8 mouse cellular contexts compared by ENCODE assay signal in the genomic region with DNA sequence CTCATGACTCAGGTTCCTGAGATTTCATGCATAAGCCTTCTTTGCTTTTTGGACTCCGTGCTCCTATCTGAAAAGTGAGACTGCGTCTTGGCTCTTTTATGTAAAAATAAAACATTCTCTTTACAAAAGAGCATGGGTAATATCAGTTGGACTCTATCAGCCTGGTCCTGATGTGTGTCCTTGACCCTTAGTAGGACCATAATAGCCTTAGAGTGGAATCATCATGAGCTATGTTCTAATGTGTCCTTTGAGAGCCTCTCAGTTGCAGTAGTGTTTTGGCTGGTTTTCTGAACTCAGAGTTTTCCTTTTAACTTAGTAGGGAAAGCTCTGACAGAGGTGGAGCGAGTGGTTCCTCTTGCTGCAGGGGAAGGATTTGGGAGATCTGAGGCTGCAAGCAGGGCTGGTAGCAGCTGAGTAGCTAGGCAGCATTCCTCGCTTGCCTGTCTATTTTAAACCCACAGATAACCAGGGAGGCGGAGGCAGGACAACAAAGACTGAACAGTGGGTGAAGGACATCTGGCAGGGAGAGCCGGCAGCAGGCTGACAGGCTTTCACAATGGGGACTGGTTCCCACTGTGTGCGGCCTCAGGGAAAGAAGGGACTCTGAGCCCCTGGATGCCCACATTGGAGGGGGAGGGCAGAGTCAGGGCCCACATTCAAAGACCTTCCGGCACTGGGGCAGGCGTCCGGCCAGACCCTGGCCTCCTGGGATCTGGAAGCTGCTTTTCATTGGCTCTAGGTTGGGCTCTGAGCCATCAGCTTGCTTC. TPM values are rescaled to one million over a fixed set of nuclear protein-coding genes. Genes with fewer than 3 reads are reported as not detected.
A peak's percentile ranks its signal among the peaks of the same experiment; 100 is the strongest.
DNase-seq lines count a peak whose midpoint lies in the region; ATAC-seq lines count a peak whose summit lies in the region.

No protein-coding gene starts in this region.

- H3K4me2 ChIP-seq in forebrain, embryonic 16.5 days (ENCODE audit: low read length) = no peak overlapping the region
- H3K4me2 ChIP-seq in hindbrain, embryonic 12.5 days (replicated peaks) = no peak overlapping the region
- H3K4me2 ChIP-seq in neural tube, embryonic 15.5 days = no peak overlapping the region

- peak; percentile 93 for ATAC-seq in forebrain, embryonic 16.5 days
- ATAC-seq in hindbrain, embryonic 12.5 days (ENCODE audit: low FRiP score) = peak; percentile 92
- ATAC-seq in neural tube, embryonic 15.5 days (ENCODE audit: low FRiP score) = peak; percentile 69

- H3K27ac ChIP-seq in forebrain, embryonic 16.5 days (ENCODE audit: low read length) = peak overlapping the region; percentile 87
- peak overlapping the region; percentile 83 for H3K27ac ChIP-seq in hindbrain, embryonic 12.5 days
- H3K27ac ChIP-seq in limb, embryonic 10.5 days = peak overlapping the region; percentile 11; the same call in 1 of the 2 replicates
- peak overlapping the region; percentile 77 for H3K27ac ChIP-seq in neural tube, embryonic 15.5 days (replicated peaks)

- no peak overlapping the region for H3K9ac ChIP-seq in forebrain, embryonic 16.5 days (replicated peaks; ENCODE audit: low read depth, low read length)
- H3K9ac ChIP-seq in hindbrain, embryonic 12.5 days = no peak overlapping the region
- H3K9ac ChIP-seq in neural tube, embryonic 15.5 days (replicated peaks) = no peak overlapping the region

- WGBS in forebrain, embryonic 16.5 days = 14% methylated on average over 10 of the region's 10 CpGs
- WGBS in hindbrain, embryonic 12.5 days = 18% methylated on average over 10 of the region's 10 CpGs
- WGBS in limb, embryonic 10.5 days = 51% methylated on average over 10 of the region's 10 CpGs
- 31% methylated on average over 10 of the region's 10 CpGs for WGBS in neural tube, embryonic 15.5 days

- H3K9me3 ChIP-seq in forebrain, embryonic 16.5 days (ENCODE audit: control insufficient read depth, low read length) = no peaks in the 10 kb centered on the region
- H3K9me3 ChIP-seq in hindbrain, embryonic 12.5 days (replicated peaks) = no peaks in the 10 kb centered on the region
- no peaks in the 10 kb centered on the region for H3K9me3 ChIP-seq in limb, embryonic 10.5 days (replicated peaks)
- H3K9me3 ChIP-seq in neural tube, embryonic 15.5 days (replicated peaks) = no peaks in the 10 kb centered on the region

- H3K4me3 ChIP-seq in forebrain, embryonic 16.5 days (replicated peaks; ENCODE audit: low read length) = no peak overlapping the region
- H3K4me3 ChIP-seq in hindbrain, embryonic 12.5 days = no peak overlapping the region
- no peak overlapping the region for H3K4me3 ChIP-seq in limb, embryonic 10.5 days
- no peak overlapping the region for H3K4me3 ChIP-seq in neural tube, embryonic 15.5 days (replicated peaks)

- no peaks in the 10 kb centered on the region for H3K27me3 ChIP-seq in forebrain, embryonic 16.5 days (replicated peaks; ENCODE audit: control insufficient read depth, insufficient read depth, low read length)
- H3K27me3 ChIP-seq in hindbrain, embryonic 12.5 days = no peaks in the 10 kb centered on the region
- no peaks in the 10 kb centered on the region for H3K27me3 ChIP-seq in limb, embryonic 10.5 days (ENCODE audit: low read depth, poor library complexity, severe bottlenecking)
- H3K27me3 ChIP-seq in neural tube, embryonic 15.5 days (replicated peaks) = no peaks in the 10 kb centered on the region

- peak; percentile 57 for DNase-seq in cerebellum, adult 9-11 months
- no peak for DNase-seq in cerebellum, adult 11-12 months
- peak; percentile 85 for DNase-seq in adrenal gland, adult 2 months
- no peak for DNase-seq in limb, embryonic 10.5 days (ENCODE audit: low spot score)
- DNase-seq in spleen, postnatal 4 days (ENCODE audit: low spot score in 2 of 2) = no peak

- H3K4me1 ChIP-seq in forebrain, embryonic 16.5 days (replicated peaks; ENCODE audit: control insufficient read depth, insufficient read depth, low read length) = peaks cover 23% of the 10 kb centered on the region
- peaks cover 15% of the 10 kb centered on the region for H3K4me1 ChIP-seq in hindbrain, embryonic 12.5 days
- H3K4me1 ChIP-seq in limb, embryonic 10.5 days = peaks cover 5% of the 10 kb centered on the region; the same call in 1 of the 2 replicates
- peaks cover 15% of the 10 kb centered on the region; the same call in 1 of the 2 replicates for H3K4me1 ChIP-seq in neural tube, embryonic 15.5 days

- H3K36me3 ChIP-seq in forebrain, embryonic 16.5 days (ENCODE audit: control insufficient read depth, insufficient read depth) = no peaks in the 10 kb centered on the region
- no peaks in the 10 kb centered on the region for H3K36me3 ChIP-seq in hindbrain, embryonic 12.5 days
- H3K36me3 ChIP-seq in limb, embryonic 10.5 days = no peaks in the 10 kb centered on the region
- H3K36me3 ChIP-seq in neural tube, embryonic 15.5 days = no peaks in the 10 kb centered on the region

RNA-seq across cellular contexts. Expression of a gene that starts 11.3 kb away (rescaled TPM):
- 100 to 1,000 TPM in 1 of 2 experiments, 10 to 100 TPM in 1; 65.8 to 146 TPM for total RNA-seq in adrenal gland, adult 2 months (2021)
- polyA plus RNA-seq in adrenal gland, adult 2 months (2012; rRNA removed) = 198 and 208 TPM in 2 replicates
- 104 and 112 TPM in 2 replicates for polyA plus RNA-seq in forebrain, embryonic 16.5 days (2015; fragmentation: Nextera tagmentation; extraction: Ambion mirVana)
- 70.8 and 78.6 TPM in 2 replicates for polyA plus RNA-seq in hindbrain, embryonic 12.5 days (2016; fragmentation: Nextera tagmentation; extraction: Ambion mirVana)
- polyA plus RNA-seq in limb, embryonic 10.5 days (2016; fragmentation: Nextera tagmentation; extraction: Ambion mirVana) = 40.5 and 42.6 TPM in 2 replicates
- polyA plus RNA-seq in neural tube, embryonic 15.5 days (2015; fragmentation: Nextera tagmentation; extraction: Ambion mirVana) = 48.8 and 50.4 TPM in 2 replicates

RNA-seq across cellular contexts. Expression of a gene that starts 52.2 kb away (rescaled TPM):
- 10 to 100 TPM in 1 of 2 experiments, 1 to 10 TPM in 1; 9.9 to 16.0 TPM for total RNA-seq in adrenal gland, adult 2 months (2021)
- polyA plus RNA-seq in adrenal gland, adult 2 months (2012; rRNA removed) = 14.8 and 15.4 TPM in 2 replicates
- 11.3 and 13.4 TPM in 2 replicates for polyA plus RNA-seq in forebrain, embryonic 16.5 days (2015; fragmentation: Nextera tagmentation; extraction: Ambion mirVana)
- polyA plus RNA-seq in hindbrain, embryonic 12.5 days (2016; fragmentation: Nextera tagmentation; extraction: Ambion mirVana) = 3.7 and 3.8 TPM in 2 replicates
- 0.13 and 0.55 TPM in 2 replicates for polyA plus RNA-seq in limb, embryonic 10.5 days (2016; fragmentation: Nextera tagmentation; extraction: Ambion mirVana)
- 22.1 and 23.2 TPM in 2 replicates for polyA plus RNA-seq in neural tube, embryonic 15.5 days (2015; fragmentation: Nextera tagmentation; extraction: Ambion mirVana)

Comparison
In these comparisons a context has a peak if more than half of its experiments do, and no peak if none do; other contexts are left out.
1. DNase-seq: peak in cerebellum, adult 9-11 months (single experiment) and adrenal gland, adult 2 months (single experiment); none in cerebellum, adult 11-12 months (single experiment), limb, embryonic 10.5 days (single experiment) and spleen, postnatal 4 days (0 of 2).
2. H3K27ac ChIP-seq: peak in every context shown above with its lines; median percentile 87 in forebrain, embryonic 16.5 days; 83 in hindbrain, embryonic 12.5 days; 77 in neural tube, embryonic 15.5 days; 11 in limb, embryonic 10.5 days.
3. Peak in every context shown above with its lines, with median percentiles within 50 percentile points of each other: ATAC-seq.